Mouse (Mus musculus) heart, adult 2 months (tissue): ENCODE measurements around the gene Ppil6.

ENCODE experiments used
- CTCF ChIP-seq: fragments of 200-600 bp; IDR thresholded peaks from 2 replicates; pipeline ENCODE4 v1.8.1; 2022; ENCODE audit warnings: antibody characterized with exemption, mild to moderate bottlenecking, moderate library complexity
- POLR2A ChIP-seq: fragments of 200-500 bp; IDR thresholded peaks from 2 replicates; pipeline ENCODE4 v1.6.1; 2011; ENCODE audit warnings: mild to moderate bottlenecking, low read depth, low read length, control low read depth; ENCODE audit not compliant: insufficient read depth

DNA sequence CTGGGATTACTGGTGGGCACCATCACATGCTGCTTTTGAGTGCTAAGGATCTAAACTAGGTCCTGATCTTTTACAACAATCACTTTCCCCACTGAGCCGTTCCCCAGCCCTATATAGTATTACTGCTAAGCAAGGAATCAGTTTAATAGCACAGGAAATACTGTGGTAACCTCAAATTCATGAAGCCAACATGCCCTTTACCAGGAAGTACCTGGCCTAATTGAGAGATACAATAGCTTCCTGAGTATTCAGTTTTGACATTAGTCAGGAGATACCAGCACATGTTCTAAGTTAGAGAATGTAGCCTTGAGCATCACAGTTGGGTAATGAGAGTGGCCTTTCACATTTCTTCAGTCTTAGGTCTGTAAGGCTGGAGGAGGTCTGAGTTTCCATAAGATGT, 46.5 kb downstream of the Ppil6 start:
- TF ChIP-seq CTCF (no peak), POLR2A (no peak)
